Comparison of ENCODE assay signal across 9 mouse cellular contexts in the genomic region with DNA sequence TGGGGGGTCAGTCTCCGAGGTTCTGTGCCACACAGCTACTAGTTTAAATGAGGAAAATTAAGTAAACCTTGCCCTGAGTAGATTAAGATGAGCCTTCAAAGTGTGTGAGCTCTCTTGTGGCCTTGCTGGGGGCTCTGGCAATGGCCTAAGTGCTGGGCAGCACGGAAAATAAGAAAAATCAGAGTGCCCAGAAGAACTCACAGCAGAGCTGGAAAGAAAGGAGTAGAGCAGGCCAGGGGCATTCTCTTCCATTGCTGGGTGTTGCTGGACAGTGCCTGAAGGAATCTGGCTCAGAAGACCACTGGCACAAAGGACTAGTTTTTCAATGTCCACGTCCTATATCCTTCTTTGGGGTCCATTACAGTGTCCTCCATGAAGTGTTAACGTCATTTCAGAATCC. TPM values are rescaled to one million over a fixed set of nuclear protein-coding genes. Genes with fewer than 3 reads are reported as not detected.
A peak's percentile ranks its signal among the peaks of the same experiment; 100 is the strongest.
DNase-seq lines count a peak whose midpoint lies in the region; ATAC-seq lines count a peak whose summit lies in the region.
"Had no signal": no experiment of that assay in that cellular context is flagged by ENCODE, and none has a peak within 500 bp of the region (broad histone marks: within the 10 kb centered on the region; RNA-seq: fewer than 3 reads in every experiment).

No protein-coding gene starts in this region.

- WGBS in heart, embryonic 15.5 days: 18% methylated on average over 4 of the region's 4 CpGs
- 17% methylated on average over 4 of the region's 4 CpGs for WGBS in hindbrain, embryonic 12.5 days
- WGBS in midbrain, embryonic 11.5 days: 13% methylated on average over 4 of the region's 4 CpGs

- peak overlapping the region; percentile 48; the same call in 1 of the 2 replicates for H3K9ac ChIP-seq in heart, embryonic 15.5 days
- peak overlapping the region; percentile 73 for H3K9ac ChIP-seq in hindbrain, embryonic 12.5 days
- peak overlapping the region; percentile 47 for H3K9ac ChIP-seq in midbrain, embryonic 11.5 days (ENCODE audit: low read length)

- intact Hi-C loops in heart, postnatal 25 days (cut with DNase I): loop anchor here (2.0 kb wide), 1 partner anchor 31 kb away; no protein-coding TSS in a partner anchor

- no peaks in the 10 kb centered on the region for H3K9me3 ChIP-seq in heart, embryonic 15.5 days (replicated peaks)
- no peaks in the 10 kb centered on the region for H3K9me3 ChIP-seq in hindbrain, embryonic 12.5 days (replicated peaks)
- no peaks in the 10 kb centered on the region for H3K9me3 ChIP-seq in midbrain, embryonic 11.5 days (ENCODE audit: control insufficient read depth, low read length)

- peak overlapping the region; percentile 46 for H3K4me3 ChIP-seq in heart, embryonic 15.5 days
- peak overlapping the region; percentile 39 for H3K4me3 ChIP-seq in hindbrain, embryonic 12.5 days
- H3K4me3 ChIP-seq in midbrain, embryonic 11.5 days (ENCODE audit: low read depth, low read length): peak overlapping the region; percentile 19

- peaks cover 11% of the 10 kb centered on the region for H3K4me1 ChIP-seq in heart, embryonic 15.5 days (replicated peaks)
- peaks cover 19% of the 10 kb centered on the region for H3K4me1 ChIP-seq in hindbrain, embryonic 12.5 days
- H3K4me1 ChIP-seq in midbrain, embryonic 11.5 days (ENCODE audit: control insufficient read depth, insufficient read depth, low read length): peaks cover 10% of the 10 kb centered on the region

- peak overlapping the region; percentile 88 for H3K27ac ChIP-seq in heart, embryonic 15.5 days
- peak overlapping the region; percentile 93 for H3K27ac ChIP-seq in hindbrain, embryonic 12.5 days
- H3K27ac ChIP-seq in midbrain, embryonic 11.5 days (ENCODE audit: low read depth, low read length): peak overlapping the region; percentile 81

- ATAC-seq in heart, embryonic 15.5 days (replicated peaks; ENCODE audit: insufficient number of reproducible peaks, insufficient read depth, low FRiP score, low read depth): no peak
- ATAC-seq in hindbrain, embryonic 12.5 days (ENCODE audit: low FRiP score): peak; percentile 61; the same call in 1 of the 2 replicates
- ATAC-seq in midbrain, embryonic 11.5 days (ENCODE audit: low FRiP score): peak; percentile 57

- H3K36me3 ChIP-seq in heart, embryonic 15.5 days: no peaks in the 10 kb centered on the region
- H3K36me3 ChIP-seq in hindbrain, embryonic 12.5 days: no peaks in the 10 kb centered on the region
- H3K36me3 ChIP-seq in midbrain, embryonic 11.5 days (ENCODE audit: control insufficient read depth, insufficient read depth, low read length): no peaks in the 10 kb centered on the region
- H3K36me3 ChIP-seq: G1E had no signal

- DNase-seq in heart, postnatal 25 days (ENCODE audit: low spot score): no peak
- DNase-seq in brain, adult 2 months (ENCODE audit: low read depth, low spot score): peak; percentile 5
- no peak for DNase-seq in midbrain, embryonic 11.5 days (ENCODE audit: low spot score, missing footprints)
- no peak for DNase-seq in urinary bladder, adult 2 months (ENCODE audit: low spot score)
- DNase-seq in adrenal gland, adult 8-10 months: no peak
- no peak for DNase-seq in thymus, postnatal 4 days

- H3K4me2 ChIP-seq in heart, embryonic 15.5 days: peak overlapping the region; percentile 75
- peak overlapping the region; percentile 71 for H3K4me2 ChIP-seq in hindbrain, embryonic 12.5 days (replicated peaks)
- peak overlapping the region; percentile 43 for H3K4me2 ChIP-seq in midbrain, embryonic 11.5 days

- no peaks in the 10 kb centered on the region for H3K27me3 ChIP-seq in heart, embryonic 15.5 days
- no peaks in the 10 kb centered on the region for H3K27me3 ChIP-seq in hindbrain, embryonic 12.5 days
- H3K27me3 ChIP-seq in midbrain, embryonic 11.5 days (ENCODE audit: control insufficient read depth, insufficient read depth, low read length): no peaks in the 10 kb centered on the region

RNA-seq across cellular contexts. Expression of a gene that starts 32.9 kb away (rescaled TPM):
- polyA plus RNA-seq in heart, embryonic 15.5 days (2015; fragmentation: Nextera tagmentation; extraction: Ambion mirVana): 3.0 and 4.5 TPM in 2 replicates
- 1 to 10 TPM; 1.3 to 1.5 TPM for total RNA-seq in heart, postnatal 25 days (2021)
- 85.5 and 96.2 TPM in 2 replicates for polyA plus RNA-seq in hindbrain, embryonic 12.5 days (2016; fragmentation: Nextera tagmentation; extraction: Ambion mirVana)
- polyA plus RNA-seq in midbrain, embryonic 11.5 days (2014; fragmentation: Nextera tagmentation; extraction: Ambion mirVana): 56.4 and 61.4 TPM in 2 replicates
- polyA plus RNA-seq in urinary bladder, adult 2 months (2012; rRNA removed): 93.6 and 98.2 TPM in 2 replicates
- total RNA-seq in adrenal gland, adult 8-10 months (2022): 1 to 10 TPM; 1.1 to 2.4 (median 1.7) TPM
- total RNA-seq: G1E had no signal
- polyA plus RNA-seq: G1E had no signal

Comparison
In these comparisons a context has a peak if more than half of its experiments do, and no peak if none do; other contexts are left out.
1. RNA of a gene that starts 32.9 kb away (polyA plus RNA-seq): 93.6 to 98.2 TPM in urinary bladder, adult 2 months, 85.5 to 96.2 TPM in hindbrain, embryonic 12.5 days and 56.4 to 61.4 TPM in midbrain, embryonic 11.5 days; 3.0 to 4.5 TPM in heart, embryonic 15.5 days; every median in the first group is over 10 times any median in the second.
2. Peak in every context shown above with its lines, with median percentiles within 50 percentile points of each other: H3K27ac ChIP-seq, H3K4me2 ChIP-seq, H3K4me3 ChIP-seq and H3K9ac ChIP-seq.